Mouse (Mus musculus) embryonic facial prominence, embryonic 11.5 days (tissue): ENCODE results near the gene Dhx16. TPM values are rescaled to one million over a fixed set of nuclear protein-coding genes. Genes with fewer than 3 reads are reported as not detected.
A peak's percentile ranks its signal among the peaks of the same experiment; 100 is the strongest.
"Not testable (repeated sequence)": the region's sequence is repeated elsewhere in the genome, so short reads cannot be mapped to it uniquely, and the experiment has no call there.

Source experiments
- ATAC-seq: fragments of 200-750 bp; cut with Nextera tagmentation; replicated peaks from 2 replicates; pipeline ENCODE4 v1.8.0; 2017; ENCODE audit warnings: low read depth; ENCODE audit not compliant: insufficient number of reproducible peaks, low FRiP score, low TSS enrichment
- DNase-seq: peaks from one replicate; pipeline ENCODE4 v3.0.0-alpha.2; 2015; ENCODE audit warnings: low spot score
- H3K27ac ChIP-seq: fragments of 300-500 bp; sonication (generic); replicated peaks from 2 replicates; pipeline ENCODE4 v1.5.1; 2014; ENCODE audit warnings: mild to moderate bottlenecking, low read depth, low read length, control low read depth
- H3K27me3 ChIP-seq: fragments of 300-500 bp; sonication (generic); 2 replicates; pipeline ENCODE4 v1.6.1; 2014; ENCODE audit warnings: mild to moderate bottlenecking, low read length, moderate library complexity, mixed read lengths; ENCODE audit not compliant: control insufficient read depth, insufficient read depth
- H3K36me3 ChIP-seq: fragments of 300-500 bp; sonication (generic); replicated peaks from 2 replicates; pipeline ENCODE4 v1.6.1; 2014; ENCODE audit warnings: low read depth, mild to moderate bottlenecking, low read length, moderate library complexity, mixed read lengths; ENCODE audit not compliant: control insufficient read depth, insufficient read depth
- H3K4me1 ChIP-seq: fragments of 300-500 bp; sonication (generic); 2 replicates; pipeline ENCODE4 v1.6.1; 2014; ENCODE audit warnings: low read length, mixed read lengths; ENCODE audit not compliant: control insufficient read depth, insufficient read depth
- H3K4me2 ChIP-seq: fragments of 300-500 bp; sonication (generic); 2 replicates; pipeline ENCODE4 v1.6.1; 2014; ENCODE audit warnings: low read depth, mild to moderate bottlenecking, control low read depth, low read length, moderate library complexity
- H3K4me3 ChIP-seq: fragments of 300-500 bp; sonication (generic); 2 replicates; pipeline ENCODE4 v1.5.1; 2014; ENCODE audit warnings: low read depth, low read length, control low read depth
- H3K9ac ChIP-seq: fragments of 300-500 bp; sonication (generic); replicated peaks from 2 replicates; pipeline ENCODE4 v1.6.1; 2014; ENCODE audit warnings: mild to moderate bottlenecking, control low read depth, low read length
- H3K9me3 ChIP-seq: fragments of 300-500 bp; sonication (generic); replicated peaks from 2 replicates; pipeline ENCODE4 v1.6.1; 2016; ENCODE audit warnings: mild to moderate bottlenecking, low read length, inconsistent platforms, mixed read lengths; ENCODE audit not compliant: control insufficient read depth
- WGBS: fragments of 180-500 bp; shearing (Covaris S2); extraction: QIAGEN DNeasy Blood & Tissue Kit; methylation state at CpG from one replicate; pipeline ENCODE4 v1.1.7; 2014; 5-methylcytosine and 5-hydroxymethylcytosine counted together
- polyA plus RNA-seq: library from polyadenylated mRNA; unstranded; fragments of >200 nt; fragmentation: Nextera tagmentation; extraction: Ambion mirVana; gene quantifications from 2 replicates; pipeline ENCODE4 v1.2.1, GENCODE M21; 2014

The Dhx16 gene
- polyA plus RNA-seq, 1 experiment from 2014 or later, result 38.6 TPM

DNA sequence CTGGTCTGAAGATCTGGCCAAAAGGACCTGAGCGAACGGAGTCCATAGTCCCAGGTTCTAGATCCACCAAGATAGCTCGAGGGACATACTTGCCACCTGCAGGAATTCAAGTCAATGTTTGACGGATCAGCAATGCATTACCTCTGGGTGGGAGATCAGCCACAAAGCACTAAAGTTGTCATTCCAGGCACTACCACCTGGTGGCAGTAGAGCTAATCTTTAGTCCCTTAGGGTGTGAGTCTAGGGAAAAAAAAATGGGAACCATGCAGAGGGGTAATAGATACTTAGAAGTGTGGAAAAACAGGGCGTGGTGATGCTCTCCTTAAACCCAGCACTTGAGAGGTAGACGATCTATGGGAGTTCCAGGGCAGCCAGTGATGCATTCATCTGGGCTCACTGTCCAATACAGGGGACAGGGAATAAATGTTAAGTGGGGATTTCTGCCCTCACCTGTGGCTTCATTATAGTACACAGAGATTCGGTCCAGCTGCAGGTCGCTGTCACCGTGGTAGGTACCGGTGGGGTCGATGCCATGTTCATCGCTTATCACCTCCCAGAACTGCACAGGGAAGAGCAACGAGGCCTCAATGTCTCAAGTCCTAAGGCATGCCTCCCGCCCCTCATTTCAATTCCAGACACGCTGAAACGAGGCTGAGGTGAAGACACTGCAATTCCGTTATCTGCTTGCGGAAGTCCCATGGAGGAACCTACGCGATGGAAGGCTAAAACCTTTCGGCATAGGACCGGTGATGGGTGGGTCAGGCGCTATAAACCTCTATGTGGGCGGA, 43.2 kb upstream of the Dhx16 start:
- Histone ChIP-seq H3K4me2 (peak overlapping the region; percentile 62), H3K4me1 (peaks cover 6% of the 10 kb centered on the region; the same call in 1 of the 2 replicates), H3K4me3 (peak overlapping the region; percentile 81), H3K9ac (peak overlapping the region; percentile 97), H3K36me3 (peaks cover 19% of the 10 kb centered on the region), H3K27ac (peak overlapping the region; percentile 92; the same call in 1 of the 2 replicates), H3K9me3 (no peaks in the 10 kb centered on the region), H3K27me3 (no peaks in the 10 kb centered on the region)
- WGBS, result 9% methylated on average over 24 of the region's 24 CpGs
- peak; percentile 95 for DNase-seq
- ATAC-seq, result no peak

DNA sequence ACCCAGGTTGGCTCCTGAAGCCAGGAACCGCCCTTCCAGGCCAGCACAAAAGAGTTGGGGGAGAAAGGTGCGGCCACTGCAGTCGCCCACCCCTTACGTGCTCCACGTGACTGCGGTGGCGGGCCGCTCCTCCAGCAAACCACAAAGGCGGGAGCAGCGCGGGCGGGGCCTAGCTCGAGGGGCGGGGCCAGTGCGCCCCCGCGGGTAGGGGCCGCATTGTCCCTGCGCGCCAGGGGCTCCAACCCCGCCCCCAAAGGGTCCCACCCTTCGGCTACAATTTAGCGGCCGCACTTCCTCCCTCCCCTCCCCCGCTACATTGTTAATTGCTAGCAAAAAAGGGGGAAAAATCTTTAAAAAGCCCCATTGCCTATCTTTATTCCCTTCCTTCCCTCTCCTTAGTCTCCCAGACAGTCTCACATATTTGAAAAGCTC, 42.6 kb upstream of the Dhx16 start:
- Histone ChIP-seq H3K4me2 (peak overlapping the region; percentile 62), H3K36me3 (peaks cover 19% of the 10 kb centered on the region), H3K27me3 (no peaks in the 10 kb centered on the region), H3K4me1 (peaks cover 6% of the 10 kb centered on the region; the same call in 1 of the 2 replicates), H3K27ac (peak overlapping the region; percentile 92), H3K4me3 (peak overlapping the region; percentile 81), H3K9ac (peak overlapping the region; percentile 97), H3K9me3 (no peaks in the 10 kb centered on the region)
- DNase-seq, result peak; percentile 97
- under 1% methylated on average over 25 of the region's 25 CpGs for WGBS
- ATAC-seq, result 0 out of 2 replicates have a peak, but pooled peaks have one; percentile 1

DNA sequence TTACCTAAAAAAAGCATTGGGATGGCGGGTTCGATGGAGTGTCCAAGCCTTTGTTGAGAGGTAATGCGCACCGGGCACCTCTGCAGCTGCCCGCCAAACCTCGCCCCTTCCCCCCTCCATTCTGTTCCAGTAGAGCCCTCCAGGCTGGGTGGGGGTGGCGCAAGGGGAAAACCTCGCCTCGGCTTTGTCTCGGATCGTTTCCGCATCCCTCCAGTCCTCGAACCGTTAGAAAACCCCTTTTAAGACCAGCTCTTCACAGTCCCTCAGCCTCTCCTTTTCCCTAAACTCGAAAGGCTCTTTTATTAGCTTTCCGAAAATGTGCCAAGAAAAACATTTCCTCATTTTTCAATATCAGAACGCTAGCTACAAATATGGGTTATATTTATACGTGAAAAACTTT, 42.1 kb upstream of the Dhx16 start:
- Histone ChIP-seq H3K27me3 (no peaks in the 10 kb centered on the region), H3K27ac (peak overlapping the region; percentile 92), H3K4me2 (no peak overlapping the region), H3K36me3 (peaks cover 19% of the 10 kb centered on the region), H3K4me3 (peak overlapping the region; percentile 81), H3K9ac (peak overlapping the region; percentile 97), H3K9me3 (no peaks in the 10 kb centered on the region), H3K4me1 (peaks cover 6% of the 10 kb centered on the region; the same call in 1 of the 2 replicates)
- WGBS, result under 1% methylated on average over 18 of the region's 18 CpGs
- DNase-seq, result peak; percentile 75
- ATAC-seq, result no peak

DNA sequence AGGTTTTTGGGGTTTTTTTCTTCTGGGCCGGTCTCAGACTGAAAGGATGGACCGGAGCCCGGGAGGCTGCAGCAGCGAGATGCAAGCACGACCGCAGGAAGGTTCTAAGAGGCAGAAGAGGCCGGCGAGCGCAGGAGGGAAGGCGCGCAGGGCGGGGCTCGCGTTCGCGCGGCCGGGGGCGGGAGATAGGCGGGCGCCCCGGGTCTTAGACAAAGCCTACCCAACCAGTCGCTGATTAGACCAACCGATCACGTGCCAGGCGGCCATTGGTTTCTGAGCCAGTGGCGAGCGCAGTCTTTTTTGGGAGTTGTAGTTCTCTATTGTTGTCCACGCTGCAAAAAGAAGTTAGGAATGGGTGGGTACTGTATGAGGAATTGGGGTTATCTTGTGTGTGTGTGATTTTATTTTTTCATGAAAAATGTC, 41.5 kb upstream of the Dhx16 start, which contains the start of gene Tubb5:
TSS of gene Tubb5 (minus strand) at position 185 of the 423 bp plus-strand sequence.
- H3K27me3 ChIP-seq, result no peaks in the 10 kb centered on the region
- H3K36me3 ChIP-seq, result peaks cover 19% of the 10 kb centered on the region
- peak; percentile 98 for DNase-seq
- H3K9ac ChIP-seq, result peak within 1 kb of the TSS; percentile 97
- H3K4me3 ChIP-seq, result peak within 1 kb of the TSS; percentile 81
- ATAC-seq, result peak; percentile 72
- peak within 1 kb of the TSS; percentile 92 for H3K27ac ChIP-seq
- no peaks in the 10 kb centered on the region for H3K9me3 ChIP-seq
- under 1% methylated on average over 29 of the region's 29 CpGs for WGBS
- peak within 1 kb of the TSS; percentile 56 for H3K4me2 ChIP-seq
- H3K4me1 ChIP-seq, result peaks cover 6% of the 10 kb centered on the region; the same call in 1 of the 2 replicates

DNA sequence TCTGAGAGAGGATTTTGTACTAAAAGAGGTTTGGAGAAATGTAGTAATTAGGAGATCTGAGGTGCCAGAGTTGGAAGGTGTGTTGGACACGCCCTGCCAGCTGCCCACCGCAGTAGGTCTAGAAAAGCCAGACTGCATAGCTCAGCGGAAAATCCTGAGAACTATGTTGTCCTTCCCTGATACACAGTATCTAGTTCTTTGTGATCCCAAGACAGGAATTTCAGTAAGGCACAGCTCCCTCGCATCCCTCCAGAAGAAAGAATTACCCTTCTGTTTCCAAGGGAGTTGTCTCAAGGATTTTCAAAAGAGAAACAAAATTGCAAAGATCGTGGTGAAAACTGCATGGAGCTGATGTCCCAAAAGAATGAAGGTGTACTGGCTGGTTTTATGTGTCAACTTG, 41.0 kb upstream of the Dhx16 start:
- H3K4me3 ChIP-seq, result peak overlapping the region; percentile 81
- no peaks in the 10 kb centered on the region for H3K27me3 ChIP-seq
- no peaks in the 10 kb centered on the region for H3K9me3 ChIP-seq
- peak overlapping the region; percentile 74 for H3K9ac ChIP-seq
- H3K36me3 ChIP-seq, result peaks cover 19% of the 10 kb centered on the region
- ATAC-seq (no peak), DNase-seq (no peak)
- 2% methylated on average over 5 of the region's 5 CpGs for WGBS
- H3K4me2 ChIP-seq, result peak overlapping the region; percentile 56
- H3K27ac ChIP-seq, result peak overlapping the region; percentile 92
- peaks cover 6% of the 10 kb centered on the region; the same call in 1 of the 2 replicates for H3K4me1 ChIP-seq

DNA sequence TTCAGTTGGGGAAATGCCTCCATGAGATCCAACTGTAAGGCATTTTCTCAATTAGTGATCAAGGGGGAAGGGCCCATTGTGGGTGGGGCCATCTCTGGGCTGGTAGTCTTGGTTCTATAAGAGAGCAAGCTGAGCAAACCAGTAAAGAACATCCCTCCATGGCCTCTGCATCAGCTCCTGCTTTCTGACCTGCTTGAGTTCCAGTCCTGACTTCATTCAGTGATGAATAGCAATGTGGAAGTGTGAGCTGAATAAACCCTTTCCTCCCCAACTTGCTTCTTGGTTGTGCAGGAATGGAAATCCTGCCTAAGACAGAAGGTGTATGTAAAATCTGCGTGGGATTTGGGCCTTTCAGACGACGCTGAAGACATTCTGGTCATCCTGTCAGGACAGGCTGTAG, 40.6 kb upstream of the Dhx16 start:
- WGBS, result 50% methylated on average over 3 of the region's 3 CpGs
- not testable (repeated sequence) for H3K4me1 ChIP-seq, H3K27me3 ChIP-seq, ATAC-seq, DNase-seq, H3K9me3 ChIP-seq
- Histone ChIP-seq H3K4me2 (peak overlapping the region; percentile 56), H3K36me3 (peaks cover 17% of the 10 kb centered on the region), H3K9ac (peak overlapping the region; percentile 74), H3K27ac (peak overlapping the region; percentile 92), H3K4me3 (peak overlapping the region; percentile 81)

DNA sequence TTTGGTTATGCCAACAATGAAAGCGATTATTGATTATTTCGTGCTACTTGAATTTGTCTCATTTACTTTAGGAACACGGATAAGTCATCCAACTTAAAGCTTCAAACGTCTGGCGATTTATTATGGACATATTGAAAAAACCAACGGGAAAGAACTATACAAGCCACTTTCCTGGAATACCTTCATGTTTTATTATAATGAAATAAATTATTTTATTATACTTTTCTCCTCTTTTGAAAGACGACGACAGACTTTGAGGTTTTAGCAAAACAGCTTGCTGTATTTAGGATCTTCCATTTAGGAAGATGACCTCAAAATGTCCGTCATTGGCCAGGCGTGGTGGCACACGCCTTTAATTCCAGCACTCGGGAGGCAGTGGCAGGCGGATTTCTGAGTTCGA, 39.1 kb upstream of the Dhx16 start:
- Histone ChIP-seq H3K36me3 (peaks cover 5% of the 10 kb centered on the region), H3K9me3 (no peaks in the 10 kb centered on the region), H3K9ac (no peak overlapping the region), H3K4me3 (peak overlapping the region; percentile 19), H3K27me3 (no peaks in the 10 kb centered on the region), H3K4me1 (peaks cover 3% of the 10 kb centered on the region; the same call in 1 of the 2 replicates), H3K27ac (no peak overlapping the region), H3K4me2 (peak overlapping the region; percentile 3)
- DNase-seq, result no peak
- ATAC-seq, result no peak
- 54% methylated on average over 14 of the region's 14 CpGs for WGBS
